Mouse (Mus musculus): ENCODE results near the gene Strc.
"Not testable (repeated sequence)": the region's sequence is repeated elsewhere in the genome, so short reads cannot be mapped to it uniquely, and the experiment has no call there.

Gene Strc

DNA sequence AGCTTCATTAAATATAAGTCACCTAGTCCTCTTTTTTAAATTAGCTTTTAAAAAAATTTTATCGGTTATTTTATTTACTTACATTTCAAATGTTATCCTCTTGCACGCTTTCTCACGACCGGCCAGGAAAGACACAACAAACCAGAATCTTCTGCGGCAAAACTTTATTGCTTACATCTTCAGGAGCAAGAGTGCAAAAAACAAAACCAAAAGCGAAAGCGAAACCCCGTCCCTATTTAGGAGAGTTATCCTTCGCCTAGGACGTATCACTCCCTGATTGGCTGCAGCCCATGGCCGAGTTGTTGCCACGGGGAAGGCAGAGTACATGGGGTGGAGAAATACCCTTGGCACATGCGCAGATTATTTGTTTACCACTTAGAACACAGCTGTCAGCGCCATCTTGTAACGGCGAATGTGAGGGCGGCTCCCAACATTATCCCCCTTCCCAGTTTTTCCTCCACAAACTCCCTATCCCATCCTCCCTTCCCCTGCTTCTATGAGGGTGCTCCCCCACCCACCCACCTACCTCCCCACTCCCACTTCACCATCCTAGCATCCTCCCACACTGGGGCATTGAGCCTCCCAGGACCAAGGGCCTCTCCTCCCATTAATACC lies at the start of gene Strc:
Gene Strc, minus strand, starts transcription at position 208 of the 615 bp plus-strand sequence.
- not testable (repeated sequence) for DNase-seq (ENCODE audit: low spot score in 2 of 2)

DNA sequence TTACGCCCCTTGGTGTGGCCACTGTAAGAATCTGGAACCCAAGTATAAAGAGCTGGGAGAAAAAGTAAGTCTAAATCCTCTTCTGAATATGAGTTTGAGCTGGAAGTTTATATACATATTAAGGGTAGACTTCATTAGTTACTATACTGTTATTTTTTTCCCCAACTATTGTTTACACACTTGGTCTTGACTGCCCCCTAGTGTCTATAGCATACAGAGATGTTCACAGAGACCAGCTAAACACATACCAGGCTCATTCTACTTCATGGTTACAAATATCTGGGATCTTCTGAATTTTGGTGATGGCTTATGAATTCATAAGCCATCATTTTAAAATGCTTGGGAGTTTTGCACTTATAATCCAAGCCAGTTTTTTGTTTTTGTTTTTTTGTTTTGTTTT lies 47.9 kb upstream of the Strc start:
- no peak for DNase-seq (ENCODE audit: low spot score in 2 of 2)

DNA sequence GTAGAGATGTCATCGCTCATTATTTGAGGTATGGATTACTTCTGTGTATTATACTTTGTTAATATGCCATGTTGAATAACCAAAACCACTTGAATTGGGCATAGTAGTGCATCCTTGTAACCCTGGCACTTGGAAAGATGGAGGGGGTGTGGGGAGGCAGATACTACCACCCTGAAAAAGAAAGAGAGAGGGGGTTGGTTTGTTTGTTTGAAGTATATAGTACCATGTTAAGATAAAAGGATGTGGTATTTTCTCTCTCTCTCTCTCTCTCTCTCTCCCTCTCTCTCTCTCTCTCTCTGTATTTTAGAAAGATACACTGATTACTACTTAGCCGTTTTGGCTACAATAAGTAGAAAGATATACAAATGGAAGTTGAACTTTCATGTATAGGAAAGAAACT lies 38.9 kb upstream of the Strc start:
- no peak for DNase-seq (ENCODE audit: low spot score in 2 of 2)

DNA sequence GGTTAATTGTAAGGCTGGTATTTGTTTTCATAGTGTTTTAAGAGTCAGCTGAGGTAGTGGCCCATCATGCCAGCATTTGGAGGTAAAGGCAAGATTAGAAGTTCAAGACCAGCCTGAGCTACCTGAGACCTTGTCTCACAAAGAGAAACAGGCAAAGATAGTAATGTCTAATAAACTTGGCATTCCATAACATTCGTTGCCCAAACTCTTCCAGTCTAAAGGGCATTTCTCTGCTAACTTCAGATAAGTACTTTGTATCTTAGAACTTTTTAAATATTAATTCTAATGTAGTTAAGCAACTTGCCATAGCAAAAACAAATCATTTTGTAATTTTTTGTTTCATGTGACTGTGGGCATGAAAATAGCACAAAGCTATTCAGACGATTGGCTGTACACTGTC lies 36.2 kb upstream of the Strc start:
- no peak for DNase-seq (ENCODE audit: low spot score in 2 of 2)

DNA sequence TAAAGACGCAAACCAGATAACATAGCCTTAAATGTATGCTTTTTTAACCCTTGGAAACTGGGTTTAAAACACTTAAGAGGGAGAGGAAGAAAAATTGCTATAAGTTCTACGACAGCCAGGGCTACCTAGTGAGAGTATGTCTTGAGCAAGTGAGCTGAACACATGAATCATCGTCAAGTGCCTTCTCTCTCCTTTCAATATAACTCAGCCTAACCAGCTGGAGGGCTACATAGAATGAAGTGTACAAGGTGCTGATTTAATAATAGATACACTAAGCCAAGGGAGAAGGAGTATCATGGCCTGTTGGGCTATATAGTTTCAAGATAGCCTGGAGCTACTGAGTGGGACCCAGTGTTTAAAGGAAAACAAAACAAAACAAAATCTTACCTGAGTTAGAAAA lies 31.5 kb upstream of the Strc start:
- DNase-seq (ENCODE audit: low spot score in 2 of 2) = no peak

DNA sequence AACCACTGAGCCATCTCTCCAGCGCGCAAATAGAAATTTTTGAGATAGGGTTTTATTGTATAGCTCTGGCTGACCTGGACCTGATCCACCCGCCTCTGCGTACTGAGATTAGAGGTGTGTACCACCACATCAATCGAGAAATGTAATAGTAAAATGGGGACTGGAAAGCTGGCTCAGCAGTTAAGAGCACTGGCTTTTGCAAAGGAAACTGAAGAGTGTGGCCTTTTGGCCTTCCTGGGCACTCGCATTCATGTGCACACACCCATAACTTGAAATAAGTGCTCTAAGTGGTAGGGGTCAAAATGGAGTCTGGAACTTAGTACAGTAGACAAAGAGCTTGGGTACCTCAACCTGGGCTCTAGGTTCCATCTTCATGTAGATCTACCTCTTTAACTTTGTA lies 29.4 kb upstream of the Strc start:
- DNase-seq (ENCODE audit: low spot score in 2 of 2) = no peak

DNA sequence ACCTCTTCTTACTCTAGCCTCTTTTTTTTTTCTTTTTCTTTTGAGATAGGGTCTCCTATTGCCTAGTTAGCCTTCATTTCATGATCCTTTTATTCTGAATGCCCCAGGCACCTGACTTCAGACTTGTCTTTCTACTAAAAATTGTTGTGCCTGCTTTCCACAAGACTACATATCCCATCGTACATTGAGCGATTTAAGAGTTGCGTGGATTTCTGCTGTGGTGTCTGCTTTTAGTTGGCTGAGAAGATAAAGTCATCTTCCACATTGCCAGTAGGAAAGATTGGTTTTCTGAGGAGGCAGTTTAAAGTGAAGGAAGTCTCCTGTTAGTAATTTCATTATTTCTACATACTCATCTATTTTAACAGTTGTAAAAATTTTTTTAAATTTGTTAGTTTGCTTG lies 28.6 kb upstream of the Strc start:
- no peak for DNase-seq (ENCODE audit: low spot score in 2 of 2)

DNA sequence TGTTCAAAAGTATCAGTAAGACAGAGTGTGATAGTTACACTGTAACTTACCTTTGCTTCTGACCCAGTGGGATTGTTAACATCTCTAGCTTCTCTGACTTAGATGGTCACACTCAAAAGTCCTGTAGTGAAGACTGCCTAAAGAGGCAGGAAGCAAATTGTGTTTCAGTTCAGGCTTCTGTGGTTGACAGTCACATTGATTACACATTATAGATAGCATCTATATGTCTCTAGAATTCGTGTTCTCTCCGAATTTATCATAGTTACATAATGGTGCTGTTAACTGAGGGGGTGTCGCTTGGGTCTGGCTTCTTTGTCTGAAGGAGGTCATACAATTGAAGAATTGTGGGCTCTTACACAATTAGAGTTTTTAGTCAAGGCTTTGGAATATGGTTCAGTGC lies 28.1 kb upstream of the Strc start:
- DNase-seq (ENCODE audit: low spot score in 2 of 2) = no peak

DNA sequence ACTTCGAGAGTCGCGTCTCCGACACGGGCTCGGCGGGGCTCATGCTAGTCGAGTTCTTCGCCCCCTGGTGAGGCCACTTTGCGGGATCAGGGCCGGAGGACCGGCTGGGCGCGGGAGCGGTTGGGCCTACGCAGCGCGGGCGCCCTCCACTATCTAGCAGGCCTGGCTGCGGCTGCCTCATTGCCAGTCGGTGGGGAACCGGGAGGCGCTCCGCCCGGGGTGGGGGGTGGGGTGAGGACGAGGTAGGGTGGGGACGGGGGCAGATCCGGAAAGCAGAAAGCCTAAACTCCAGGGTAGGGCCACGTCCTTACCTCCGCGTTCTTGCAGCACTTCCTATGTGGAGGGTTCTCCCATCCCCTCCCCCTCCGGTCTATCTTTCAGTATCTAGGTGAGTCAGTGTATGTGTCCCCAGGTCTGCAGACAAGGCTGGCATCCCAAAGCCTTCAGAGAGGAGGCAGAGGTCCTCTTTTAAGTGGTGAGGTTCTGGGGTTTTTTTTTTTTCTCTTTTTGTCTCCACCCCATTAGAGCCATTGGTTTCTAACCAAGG lies 27.2 kb upstream of the Strc start:
- peak; percentile 27 to 58 for DNase-seq (ENCODE audit: low spot score in 2 of 2)

DNA sequence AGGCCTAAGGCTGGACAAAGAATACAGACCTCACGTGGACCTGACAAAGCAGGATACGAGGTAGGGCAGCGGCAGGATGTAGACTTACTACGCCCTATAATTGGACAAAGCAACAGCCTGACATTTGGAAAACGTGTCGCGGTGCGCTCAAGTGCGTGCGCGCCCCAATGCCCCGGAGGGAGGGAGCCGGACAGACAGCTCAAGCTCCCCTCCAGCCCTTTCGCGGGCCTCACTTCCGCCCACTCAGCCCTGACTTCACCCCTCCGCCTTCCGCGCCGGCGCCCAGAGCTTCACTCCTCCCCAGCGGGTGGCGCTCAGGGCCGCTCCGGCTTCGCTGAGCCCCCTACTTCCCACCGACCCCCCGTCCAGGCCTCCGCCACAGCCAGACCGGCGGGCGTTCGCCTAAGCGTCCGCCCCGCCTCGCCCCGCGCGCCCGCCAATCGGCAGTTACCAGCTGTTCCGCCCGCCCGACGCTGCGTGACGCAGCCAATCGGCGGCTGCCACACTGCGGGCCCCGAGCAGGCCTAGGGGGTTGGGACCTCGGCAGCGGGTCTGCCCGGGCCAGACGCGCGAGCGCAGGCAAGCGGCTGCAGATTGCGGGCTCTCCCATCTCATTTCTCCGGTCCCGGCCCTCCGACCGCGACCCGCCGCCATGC lies 26.5 kb upstream of the Strc start, which contains the start of the genes Pdia3 and Catsper2:
Gene Pdia3, plus strand, starts transcription at position 389 of the 656 bp plus-strand sequence.
Gene Catsper2, minus strand, starts transcription at position 406 of the 656 bp plus-strand sequence.
- DNase-seq (ENCODE audit: low spot score in 2 of 2) = peak; percentile 94 to 96

DNA sequence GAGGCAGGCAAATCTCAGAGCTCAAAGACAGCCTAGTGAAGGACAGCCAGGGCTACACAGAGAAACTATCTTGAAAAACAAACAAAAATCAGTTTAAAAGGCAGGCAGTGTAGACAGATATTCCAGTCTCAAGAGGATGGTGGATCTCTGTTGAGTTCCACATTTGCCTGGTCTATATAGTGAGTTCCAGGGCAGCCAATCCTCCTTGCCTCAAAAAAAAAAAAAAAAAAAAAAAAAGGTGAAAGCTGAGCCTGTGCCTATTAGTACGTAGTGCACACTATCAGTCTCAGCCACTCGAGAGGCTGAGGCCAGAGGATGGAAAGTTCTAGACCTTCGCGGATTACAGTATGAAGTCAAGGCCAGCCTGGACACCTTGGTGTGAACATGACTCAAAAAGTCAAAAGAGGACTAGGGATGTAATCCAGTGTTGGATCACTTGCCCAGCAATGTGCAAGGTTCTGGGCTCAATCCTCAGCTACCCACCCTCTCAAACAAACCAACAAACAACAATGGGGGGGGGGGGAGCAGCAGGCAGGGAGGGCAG lies 25.9 kb upstream of the Strc start:
- DNase-seq (ENCODE audit: low spot score in 2 of 2) = peak in 1 of 2 experiments; percentile 12

DNA sequence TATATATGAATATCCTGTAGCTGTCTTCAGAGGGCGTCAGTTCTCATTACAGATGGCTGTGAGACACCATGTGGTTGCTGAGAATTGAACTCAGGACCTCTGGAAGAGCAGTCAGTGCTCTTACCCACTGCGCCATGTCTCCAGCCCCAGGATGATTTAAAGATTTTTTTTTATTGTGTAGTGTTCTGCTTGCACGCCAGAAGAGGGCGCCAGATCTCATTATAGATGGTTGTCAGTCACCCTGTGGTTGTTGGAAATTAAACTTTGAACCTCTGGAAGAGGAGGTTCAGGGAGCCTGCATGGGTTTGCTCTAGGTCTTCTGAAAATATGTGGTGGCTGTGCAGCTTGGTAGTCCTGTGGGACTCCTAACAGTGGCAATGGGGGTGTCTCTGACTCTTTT lies 21.2 kb upstream of the Strc start:
- no peak for DNase-seq (ENCODE audit: low spot score in 2 of 2)

DNA sequence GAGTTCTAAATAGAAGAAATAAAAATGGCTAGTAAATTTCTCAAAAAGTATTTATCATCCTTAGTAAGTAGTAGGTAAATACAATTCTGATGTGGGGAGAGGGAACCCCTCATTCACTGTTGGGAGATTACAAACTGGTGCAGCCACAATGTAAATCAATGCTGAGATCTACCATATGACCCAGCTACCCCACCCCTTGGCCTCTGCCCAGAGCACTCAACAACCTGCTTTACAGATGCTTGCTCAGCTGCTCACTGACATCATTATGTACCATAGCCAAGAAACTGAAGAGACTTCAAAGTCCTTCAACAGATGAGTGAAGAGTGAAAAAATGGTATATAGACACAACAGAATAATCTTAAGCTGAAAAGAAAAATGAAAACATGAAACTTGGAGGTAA lies 16.3 kb upstream of the Strc start:
- no peak for DNase-seq (ENCODE audit: low spot score in 2 of 2)

DNA sequence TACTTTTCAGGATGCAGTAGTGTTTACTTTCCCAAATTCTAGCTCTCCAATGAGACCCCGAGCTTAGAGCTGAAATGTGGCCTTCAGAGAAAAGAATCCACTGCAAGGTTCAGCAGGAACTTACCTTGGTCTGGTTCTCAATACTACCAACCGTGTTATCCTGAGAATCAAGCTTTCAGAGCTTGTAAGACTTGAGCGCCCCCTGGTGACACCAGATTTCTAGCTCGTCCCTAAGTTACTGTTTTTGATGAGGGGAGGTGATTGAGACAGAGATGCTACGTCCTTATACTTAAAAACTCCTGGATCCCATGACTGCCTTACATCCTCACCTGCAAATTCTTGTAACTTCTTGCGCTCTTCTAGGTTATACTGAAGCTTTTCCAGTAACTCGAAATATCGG lies 9.7 kb upstream of the Strc start:
- DNase-seq (ENCODE audit: low spot score in 2 of 2) = peak; percentile 39 to 75

DNA sequence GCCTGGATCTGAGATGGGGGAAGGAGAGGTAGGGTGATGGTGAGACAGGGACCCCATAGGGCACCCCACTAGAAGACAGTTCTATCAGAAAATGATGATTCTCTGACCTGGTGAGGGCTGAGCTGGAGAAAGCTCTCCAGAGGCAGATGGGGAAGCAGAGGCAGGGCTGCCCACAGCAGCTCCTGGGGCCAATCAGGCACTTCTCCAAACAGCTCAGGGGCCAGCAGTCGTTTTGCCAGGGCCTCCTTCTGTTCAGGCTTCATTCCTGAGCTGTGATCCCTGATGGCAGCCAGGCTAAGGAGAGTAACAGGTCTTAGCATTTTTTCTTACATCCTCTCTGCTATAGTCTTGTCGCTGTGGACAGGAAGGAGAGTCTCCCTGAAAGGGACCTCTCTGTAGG lies 12.2 kb downstream of the Strc start:
- no peak for DNase-seq (ENCODE audit: low spot score in 2 of 2)

DNA sequence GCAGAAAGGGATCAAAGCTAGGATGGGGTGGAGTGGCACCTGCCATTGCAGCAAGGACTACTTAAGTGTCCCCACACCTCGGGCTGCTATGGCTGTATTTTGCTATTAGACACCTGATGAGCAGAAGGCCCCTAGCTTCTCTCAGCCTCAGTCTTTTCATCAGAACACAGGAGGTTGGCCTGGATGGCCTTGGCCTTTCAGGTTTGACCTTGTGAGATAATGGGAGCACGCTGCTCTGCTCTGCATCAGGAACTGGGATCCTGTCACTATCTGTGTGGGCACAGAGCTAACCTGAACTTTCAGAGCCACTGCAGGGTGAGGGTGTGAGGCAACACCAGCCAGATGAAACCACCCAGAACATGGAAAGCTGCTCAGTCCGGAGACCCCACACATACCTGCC lies 14.7 kb downstream of the Strc start:
- DNase-seq (ENCODE audit: low spot score in 2 of 2) = no peak

DNA sequence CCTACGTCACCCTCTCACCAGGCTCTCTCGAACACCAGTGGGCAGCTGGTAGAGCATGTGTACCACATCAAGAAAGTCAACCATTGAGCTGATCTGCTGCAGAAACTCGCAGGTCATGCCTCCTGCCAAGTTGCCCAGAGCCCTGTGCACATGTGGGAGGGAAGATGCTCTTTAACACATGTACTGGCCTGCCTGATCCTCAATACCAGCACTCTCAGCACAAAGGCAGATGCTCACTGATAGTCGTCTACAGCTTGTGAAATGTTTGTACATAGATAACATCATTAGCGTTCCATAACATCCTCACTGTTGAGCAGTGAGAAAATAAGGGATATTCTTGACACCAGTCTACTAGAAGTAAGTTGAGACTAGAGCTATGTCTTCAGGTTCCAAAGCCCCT lies 16.0 kb downstream of the Strc start:
- DNase-seq (ENCODE audit: low spot score in 2 of 2) = no peak

DNA sequence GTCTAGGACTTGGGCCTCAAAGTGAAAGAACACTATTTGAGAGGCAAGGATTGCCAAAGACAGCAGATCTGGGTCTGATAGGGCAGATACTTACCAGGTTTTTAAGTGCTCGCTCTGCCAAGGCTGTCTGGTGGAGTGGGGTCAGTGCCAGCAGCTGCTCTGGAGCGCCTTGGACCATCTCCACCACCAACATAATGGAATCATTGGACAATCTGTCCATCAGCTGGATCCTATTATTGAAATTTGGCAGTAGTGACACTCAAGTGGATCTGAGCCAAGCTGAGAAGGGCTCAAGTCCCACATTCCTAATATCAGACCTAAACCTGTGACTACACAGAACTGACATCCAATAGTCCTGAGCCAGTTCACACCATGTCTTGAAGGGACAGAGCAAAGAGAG lies 18.1 kb downstream of the Strc start:
- no peak for DNase-seq (ENCODE audit: low spot score in 2 of 2)

DNA sequence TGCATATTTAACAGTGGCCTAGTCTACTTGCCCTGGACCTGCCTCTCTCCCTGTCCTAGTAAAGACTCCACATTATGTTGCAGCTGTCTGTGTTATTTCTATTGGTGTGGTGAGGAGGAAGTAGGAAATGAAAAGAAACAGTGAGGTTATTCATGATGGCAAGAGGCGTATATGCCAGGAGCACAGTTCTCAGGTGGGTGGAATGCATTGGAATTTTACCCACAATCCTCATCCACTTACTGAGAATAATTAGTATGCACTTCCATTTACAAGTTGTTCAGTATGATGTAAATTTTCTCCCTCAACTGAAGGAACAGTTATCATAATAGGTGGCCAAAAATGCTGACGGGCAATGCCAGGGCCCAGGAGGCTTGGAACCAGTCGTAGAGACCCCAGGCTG lies 23.3 kb downstream of the Strc start:
- no peak for DNase-seq (ENCODE audit: low spot score in 2 of 2)

DNA sequence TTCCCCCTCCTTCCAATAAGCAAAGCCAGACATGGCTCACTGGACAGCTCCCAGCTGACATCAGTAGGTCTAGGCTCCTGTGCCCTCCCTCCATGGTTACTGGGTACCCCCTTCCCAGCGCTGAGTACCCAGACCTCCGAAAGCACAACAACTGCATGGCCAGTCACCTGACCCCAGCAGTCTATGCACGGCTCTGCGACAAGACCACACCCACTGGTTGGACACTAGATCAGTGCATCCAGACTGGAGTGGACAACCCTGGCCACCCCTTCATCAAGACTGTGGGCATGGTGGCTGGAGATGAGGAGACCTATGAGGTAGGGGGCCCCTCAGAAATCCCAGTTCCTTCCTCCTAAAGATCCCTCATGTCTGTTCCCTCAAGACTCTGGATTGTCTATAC lies 27.5 kb downstream of the Strc start:
- no peak for DNase-seq (ENCODE audit: low spot score in 2 of 2)

DNA sequence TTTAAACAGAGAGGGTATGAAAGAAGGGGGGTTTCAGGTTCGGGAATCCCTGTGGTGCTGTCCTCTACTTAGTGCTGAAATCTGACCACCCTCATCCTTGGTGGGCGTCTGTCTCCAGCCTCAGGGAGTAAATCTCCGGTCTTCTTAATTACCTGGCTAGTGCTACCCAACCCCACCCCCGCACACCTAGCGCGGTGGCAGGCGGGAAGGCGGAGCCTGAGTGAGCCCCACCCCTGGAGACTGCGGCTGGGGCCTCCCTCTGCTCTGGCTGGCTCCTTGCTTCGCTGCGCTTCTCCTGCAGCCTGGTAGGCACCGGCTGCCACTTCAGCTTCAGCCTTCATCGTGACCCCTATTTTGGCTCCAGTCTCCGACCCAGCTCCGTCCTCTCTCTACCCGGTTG lies 28.6 kb downstream of the Strc start:
- DNase-seq (ENCODE audit: low spot score in 2 of 2) = peak; percentile 77 to 80

DNA sequence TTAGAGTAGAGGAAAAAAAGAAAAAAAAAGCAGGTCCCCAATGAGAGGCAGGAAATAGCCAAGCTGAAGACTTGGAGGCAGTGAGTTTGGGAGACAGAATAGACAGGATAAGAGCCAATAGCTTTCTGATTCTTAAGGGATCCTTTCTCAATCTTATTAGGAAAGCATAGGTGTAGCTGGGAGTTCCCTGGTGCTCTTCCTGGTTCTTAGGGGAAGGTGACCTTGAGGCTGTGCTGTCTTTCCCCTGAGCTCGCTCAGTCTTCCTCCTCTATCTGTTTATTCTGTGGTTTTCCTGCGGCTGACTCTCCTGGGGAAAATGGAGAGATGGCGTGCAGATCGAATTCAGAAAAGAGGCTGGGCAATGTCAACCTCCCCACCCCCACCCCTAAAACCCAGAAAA lies 29.0 kb downstream of the Strc start:
- no peak for DNase-seq (ENCODE audit: low spot score in 2 of 2)

DNA sequence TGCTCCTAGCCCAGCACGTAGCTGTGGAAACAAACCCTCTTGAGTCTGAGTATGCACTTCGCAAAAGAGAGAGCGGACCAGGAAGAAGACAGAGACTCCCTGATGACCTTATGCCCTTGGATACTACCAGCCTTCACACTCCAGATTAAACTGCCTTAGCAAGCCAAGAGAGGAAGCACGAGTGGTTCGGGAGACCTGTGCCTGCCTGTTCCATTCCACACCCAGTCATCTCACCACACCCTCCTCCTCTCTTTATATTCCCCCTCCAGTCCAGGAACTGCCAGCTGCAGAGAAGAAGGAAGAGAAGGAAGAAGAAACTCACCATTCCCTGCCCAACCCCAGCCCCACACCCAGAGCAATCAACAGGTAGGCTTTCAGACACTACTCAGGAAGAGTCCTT lies 29.5 kb downstream of the Strc start, which contains the start of gene Ckmt1:
Gene Ckmt1, plus strand, starts transcription at position 221 of the 400 bp plus-strand sequence.
- no peak for DNase-seq (ENCODE audit: low spot score in 2 of 2)

All from frontal cortex, postnatal 10 days (tissue).